Mouse (Mus musculus): ENCODE measurements around the gene Mettl9.

DNA sequence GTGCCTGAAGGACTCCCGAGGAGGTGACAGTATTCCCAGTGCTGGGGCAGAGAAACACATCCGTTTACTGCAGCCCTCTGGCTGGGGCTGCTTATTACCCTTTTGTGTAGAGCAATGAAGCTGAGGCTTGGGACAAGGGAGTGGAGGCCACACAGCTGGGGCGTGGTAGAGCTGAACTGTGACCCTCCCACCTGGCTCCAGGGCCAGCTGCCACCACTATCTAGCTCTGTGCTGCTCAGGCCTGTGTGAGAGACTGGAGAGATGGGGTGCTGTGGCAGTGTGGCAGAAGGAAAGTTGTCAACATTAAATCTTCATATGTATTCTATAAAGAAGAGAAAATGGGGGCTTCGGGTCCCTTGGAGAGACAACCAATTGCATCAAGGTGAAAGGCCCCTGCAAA lies 58.8 kb downstream of the Mettl9 start:
- TF ChIP-seq TCF12 (IDR thresholded peaks at IDR 0.05; ENCODE audit: low read depth, low read length) (no peak), CTCF (IDR thresholded peaks at IDR 0.05 in 2 of 3, conservative IDR thresholded peaks at IDR 0.05 in 1 of 3; ENCODE audit: control insufficient read depth in 1 of 3, insufficient read depth in 1 of 3, low read depth in 2 of 3, low read length in 3 of 3, poor library complexity in 1 of 3, severe bottlenecking in 1 of 3) (no peak)

All from MEL (cell line).